Mouse (Mus musculus) cerebellum, adult 9-10 months (tissue): Measurements from ENCODE around the gene Ppa1.

Source experiments
- DNase-seq: peaks from one replicate; pipeline ENCODE4 v3.0.0; 2022

Gene Ppa1

GRCm38 (mm10) chr10:61696560-61696823, 48.1 kb downstream of the Ppa1 start:
- no peak for DNase-seq

- no peak for DNase-seq
Measured at GRCm38 (mm10) chr10:61697028-61697427, 48.7 kb downstream of the Ppa1 start.

GRCm38 (mm10) chr10:61704663-61705062, 56.3 kb downstream of the Ppa1 start:
- DNase-seq: no peak

DNA sequence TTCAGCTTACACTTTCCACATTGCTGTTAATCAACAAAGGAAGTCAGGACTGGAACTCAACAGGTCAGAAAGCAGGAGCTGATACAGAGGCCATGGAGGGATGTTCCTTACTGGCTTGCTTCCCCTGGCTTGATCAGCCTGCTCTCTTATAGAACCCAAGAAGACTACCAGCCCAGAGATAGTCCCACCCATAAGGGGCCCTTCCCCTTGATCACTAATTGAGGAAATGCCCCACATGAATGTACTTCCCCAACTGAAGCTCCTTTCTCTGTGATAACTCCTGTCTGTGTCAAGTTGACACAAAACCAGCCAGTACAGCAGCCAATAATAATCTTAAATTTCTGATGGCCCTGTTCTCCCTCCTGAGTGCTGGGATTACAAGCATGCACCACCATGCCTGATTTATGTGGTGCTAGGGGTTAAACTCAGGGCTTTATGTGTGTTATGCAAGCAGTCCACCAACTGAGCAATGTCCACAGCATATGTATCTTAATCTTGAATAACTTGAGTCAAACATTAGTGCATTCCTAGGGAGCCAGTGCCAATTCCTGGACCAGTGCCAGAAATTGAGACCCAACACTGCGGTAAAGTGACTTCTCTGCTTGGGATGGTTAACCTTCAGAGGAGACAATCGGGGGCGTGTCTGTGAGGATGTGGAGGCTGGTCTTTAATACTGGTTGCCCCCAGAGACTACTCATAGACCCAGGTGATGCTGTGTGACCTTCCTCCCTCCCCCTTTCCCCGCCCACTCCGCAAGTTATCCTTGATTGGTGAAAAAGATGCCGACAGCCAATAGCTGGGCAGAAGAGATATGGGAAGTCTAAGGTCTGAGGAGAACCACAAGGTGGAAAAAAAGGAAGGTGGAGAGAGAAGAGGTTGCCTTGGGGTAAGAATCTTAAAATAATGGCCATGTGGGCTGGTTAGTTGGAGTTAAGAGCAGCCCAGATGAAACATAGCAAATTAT, 58.3 kb downstream of the Ppa1 start:
- no peak for DNase-seq

DNA sequence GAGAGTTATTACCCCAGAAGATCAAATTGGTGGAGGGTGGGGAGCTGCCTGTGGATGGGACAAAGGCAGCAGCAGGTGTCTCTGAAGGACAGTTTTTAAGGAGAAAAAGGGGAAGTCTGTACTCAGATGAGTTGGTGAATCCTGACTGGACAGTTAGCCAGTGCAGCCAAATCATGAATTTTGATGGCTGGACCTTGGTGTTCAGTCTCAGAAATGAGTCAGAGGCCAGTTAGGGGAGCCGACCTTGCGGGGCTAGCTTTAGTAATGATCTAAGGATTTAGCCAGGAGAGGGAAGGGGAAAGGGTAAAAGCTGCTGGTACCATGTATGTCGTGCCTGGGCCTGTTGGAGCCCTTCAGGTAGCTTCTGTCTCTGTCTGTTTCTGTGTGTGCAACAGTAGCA, 65.2 kb downstream of the Ppa1 start:
- DNase-seq: no peak

- no peak for DNase-seq
Measured at GRCm38 (mm10) chr10:61714146-61714545, 65.8 kb downstream of the Ppa1 start.

GRCm38 (mm10) chr10:61714771-61715461, 66.6 kb downstream of the Ppa1 start, which contains the start of gene Aifm2:
Gene Aifm2 (plus strand): TSS chr10:61715263.
- peak; percentile 40 for DNase-seq

GRCm38 (mm10) chr10:61715462-61715837, 67.1 kb downstream of the Ppa1 start:
- no peak for DNase-seq

GRCm38 (mm10) chr10:61715996-61716864, 67.9 kb downstream of the Ppa1 start:
- no peak for DNase-seq

DNA sequence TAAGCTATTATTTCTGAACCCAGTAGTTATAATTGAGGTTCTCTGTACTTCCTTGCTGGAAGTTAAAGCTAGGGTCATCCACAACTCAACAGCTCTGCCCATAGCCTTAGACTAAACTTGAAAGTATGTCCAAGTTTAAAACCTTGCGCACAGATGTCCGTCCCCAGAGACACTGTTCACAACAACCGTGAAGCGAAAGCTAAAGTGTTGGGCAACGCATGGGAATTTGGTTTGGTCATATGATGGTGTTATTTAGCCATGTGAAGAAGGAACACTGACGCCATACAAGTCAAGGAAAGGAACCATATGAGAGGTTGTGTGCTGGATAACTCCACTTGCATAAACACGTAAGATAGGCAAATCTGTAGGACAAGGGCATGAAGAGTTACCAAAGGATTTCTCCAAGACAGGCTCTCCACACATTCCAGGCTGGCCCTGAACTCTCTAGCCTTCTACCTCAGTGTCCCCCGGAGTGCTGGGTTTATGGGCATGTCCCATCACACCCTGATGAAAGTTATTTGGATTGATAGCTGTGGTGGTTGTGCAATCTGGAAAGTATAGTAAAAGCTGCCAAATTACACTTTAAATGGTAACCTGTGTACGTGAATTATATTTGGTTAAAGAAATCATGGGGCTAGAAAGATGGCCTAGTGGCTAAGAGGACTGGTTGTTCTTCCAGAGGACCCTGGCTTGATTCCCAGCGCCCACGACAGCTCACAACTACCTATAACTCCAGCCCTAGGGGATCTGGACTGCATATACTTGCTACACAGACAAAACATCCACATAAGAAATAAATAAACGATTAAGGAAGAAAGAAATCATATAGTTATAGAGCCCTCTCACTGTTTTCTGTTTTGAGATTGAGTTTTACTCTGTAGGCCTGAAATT, 69.3 kb downstream of the Ppa1 start:
- no peak for DNase-seq

GRCm38 (mm10) chr10:61720331-61720730, 72.0 kb downstream of the Ppa1 start:
- DNase-seq: no peak

DNA sequence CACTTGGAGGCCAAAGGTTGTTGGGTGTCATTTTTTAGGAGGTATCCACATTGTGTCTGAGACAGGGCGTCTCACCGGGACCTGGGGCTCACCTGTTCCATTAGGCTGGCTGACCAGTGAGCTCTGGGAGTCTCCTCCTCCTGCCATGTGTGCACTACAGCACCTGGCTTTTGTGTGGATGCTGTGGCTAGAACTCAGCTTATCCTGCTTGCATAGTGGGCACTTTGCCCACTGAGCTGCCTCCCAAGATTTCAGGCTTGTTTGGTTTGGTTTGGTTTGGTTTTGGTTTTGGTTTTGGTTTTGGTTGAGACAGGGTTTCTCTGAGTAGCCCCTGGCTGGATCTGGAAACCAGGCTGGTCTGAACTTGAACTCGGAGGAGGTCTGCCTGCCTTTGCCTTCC, 73.9 kb downstream of the Ppa1 start:
- DNase-seq: no peak

DNA sequence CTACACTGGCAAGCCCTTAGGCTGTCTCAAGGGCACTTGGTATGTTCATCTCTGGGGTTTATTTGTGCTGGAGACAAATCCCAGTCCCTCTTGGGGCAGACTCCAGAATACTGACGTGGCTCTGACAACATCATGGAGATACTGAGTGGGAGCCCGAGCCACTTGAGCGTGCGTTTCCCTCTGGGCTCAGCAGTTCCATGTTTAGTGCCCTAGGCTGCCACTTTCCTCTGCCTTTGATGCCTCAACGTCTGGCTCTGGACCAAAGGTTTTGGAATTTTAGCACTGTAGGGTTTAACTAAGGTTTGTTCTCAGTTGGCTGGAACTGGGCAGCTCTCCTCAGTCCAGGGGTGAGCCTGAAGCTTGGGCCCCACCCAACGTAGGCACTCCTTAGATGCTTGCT, 74.9 kb downstream of the Ppa1 start:
- no peak for DNase-seq
